Mouse (Mus musculus) liver, adult 2 months (tissue): ENCODE measurements around the gene Map3k1.

Experiments
- CTCF ChIP-seq: fragments of 200-500 bp; IDR thresholded peaks from 2 replicates; pipeline ENCODE4 v1.5.1; 2011; ENCODE audit warnings: low read depth, low read length, control low read depth
- POLR2A ChIP-seq: fragments of 200-500 bp; IDR thresholded peaks from 2 replicates; pipeline ENCODE4 v1.6.1; 2011; ENCODE audit warnings: low read length, control low read depth; ENCODE audit not compliant: insufficient read depth; ENCODE audit errors: extremely low read depth

DNA sequence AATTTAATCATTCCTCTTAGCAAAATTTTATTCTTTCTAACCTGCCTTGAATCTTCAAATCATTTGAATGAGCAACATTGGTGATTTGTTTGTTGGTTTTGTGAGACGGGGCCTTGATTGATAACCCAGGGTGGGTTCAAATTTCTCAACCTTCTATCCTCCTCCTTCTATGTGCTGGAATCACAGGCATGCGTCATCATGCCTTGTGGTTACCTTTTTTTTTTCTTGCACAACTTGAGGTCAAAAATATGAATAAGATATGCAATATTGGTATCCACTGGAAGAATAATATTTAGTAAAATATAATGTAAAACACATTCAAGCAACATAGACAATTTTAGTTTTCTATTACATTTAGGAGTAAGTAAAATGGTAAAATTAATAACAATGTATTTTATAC is 3.9 kb upstream of the Map3k1 start:
- no peak for TF ChIP-seq CTCF
- no peak for TF ChIP-seq POLR2A
